Mouse (Mus musculus): ENCODE measurements around the gene Ino80.
A peak's percentile ranks its signal among the peaks of the same experiment; 100 is the strongest.

The Ino80 gene

DNA sequence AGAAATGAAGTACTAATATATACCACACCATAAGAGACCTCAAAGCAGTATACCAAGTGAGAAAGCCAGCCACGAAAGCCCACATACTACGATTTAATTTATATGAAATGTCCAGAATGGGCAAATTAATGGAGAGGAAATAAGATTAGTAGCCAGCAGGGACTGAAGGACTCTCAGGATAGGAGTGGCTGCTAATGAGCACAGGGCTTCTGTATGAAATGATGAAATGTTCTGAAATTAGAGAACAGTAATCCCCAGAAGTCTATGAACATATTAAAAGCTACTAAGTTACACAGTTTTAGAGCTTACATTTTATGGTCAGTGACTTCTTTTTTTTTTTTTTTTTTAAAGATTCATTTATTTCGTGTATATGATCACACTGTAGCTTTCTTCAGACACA, 22.9 kb downstream of the Ino80 start:
- DNase-seq (ENCODE audit: low spot score in 2 of 2) = no peak

DNA sequence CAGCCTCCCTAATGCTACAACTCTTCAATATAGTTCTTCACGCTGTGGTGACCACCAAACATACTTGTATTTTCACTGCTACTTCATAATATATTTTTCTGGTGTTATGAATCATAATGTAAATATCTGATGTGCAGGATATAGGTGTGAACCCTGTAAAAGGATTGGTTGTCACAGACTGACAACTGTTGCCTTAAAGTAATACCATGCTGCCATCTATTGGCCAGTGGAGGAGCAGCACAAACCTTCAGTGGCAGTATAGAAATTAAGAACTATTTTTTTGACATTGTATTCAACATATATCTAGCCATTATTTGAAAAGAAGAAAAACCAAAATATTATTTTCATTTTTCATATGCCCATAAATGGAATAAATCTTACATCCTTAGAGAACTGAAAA, 40.5 kb downstream of the Ino80 start:
- peak; percentile 31 to 66 for DNase-seq (ENCODE audit: low spot score in 2 of 2)

DNA sequence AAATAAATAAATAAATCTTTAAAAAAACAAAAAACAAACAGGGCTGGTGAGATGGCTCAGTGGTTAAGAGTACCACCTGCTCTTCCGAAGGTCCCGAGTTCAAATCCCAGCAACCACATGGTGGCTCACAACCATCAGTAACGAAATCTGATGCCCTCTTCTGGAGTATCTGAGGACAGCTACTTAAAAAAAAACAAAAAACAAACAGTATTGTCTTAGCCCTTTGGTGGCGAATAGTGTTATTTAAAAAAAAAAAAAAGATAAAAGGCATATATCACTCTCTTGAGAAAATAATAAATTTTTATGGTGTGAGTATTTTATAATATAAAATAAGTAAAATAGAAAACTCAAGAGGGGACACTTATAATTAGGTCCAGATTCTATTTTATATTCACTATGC, 41.0 kb downstream of the Ino80 start:
- DNase-seq (ENCODE audit: low spot score in 2 of 2) = no peak

DNA sequence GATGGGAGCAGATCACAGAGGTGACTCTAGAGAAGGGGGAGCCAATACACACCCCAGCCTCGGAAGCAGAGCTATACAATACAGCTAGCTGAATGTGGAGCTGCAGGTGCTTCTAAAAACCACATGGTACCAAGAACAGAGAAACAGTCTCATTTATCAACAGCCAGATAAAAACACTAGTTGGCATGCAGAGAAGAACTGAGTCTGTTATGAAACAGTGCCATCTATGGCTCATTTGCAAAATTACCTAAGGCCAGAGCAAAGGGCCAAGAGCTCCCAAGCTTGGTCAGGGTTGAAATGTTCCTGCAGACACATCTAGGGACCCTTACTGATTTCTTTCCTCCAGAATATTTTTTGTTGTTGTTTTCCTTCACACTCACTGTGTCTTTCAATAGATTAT, 63.7 kb downstream of the Ino80 start:
- peak in 1 of 2 experiments; percentile 17 for DNase-seq (ENCODE audit: low spot score in 2 of 2)

DNA sequence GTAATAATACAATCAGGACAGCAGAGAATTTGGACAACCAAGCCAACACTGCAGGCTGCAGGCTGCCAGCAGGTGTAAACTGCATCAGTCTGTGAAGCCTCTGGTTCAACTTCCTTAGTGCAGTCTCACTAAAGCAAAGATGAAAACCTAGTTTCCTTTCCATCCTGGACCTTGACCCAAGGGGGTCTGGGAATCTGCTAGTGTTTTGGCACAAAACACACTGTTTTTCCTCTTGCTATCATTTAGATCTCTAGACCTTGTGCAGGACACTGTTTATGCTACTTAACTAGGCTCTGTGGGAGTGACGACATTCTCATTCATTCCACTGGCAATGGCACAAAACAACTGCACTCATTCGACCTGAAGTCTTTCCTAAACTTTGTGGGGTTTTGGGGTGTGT, 65.8 kb downstream of the Ino80 start:
- DNase-seq (ENCODE audit: low spot score in 2 of 2) = no peak

DNA sequence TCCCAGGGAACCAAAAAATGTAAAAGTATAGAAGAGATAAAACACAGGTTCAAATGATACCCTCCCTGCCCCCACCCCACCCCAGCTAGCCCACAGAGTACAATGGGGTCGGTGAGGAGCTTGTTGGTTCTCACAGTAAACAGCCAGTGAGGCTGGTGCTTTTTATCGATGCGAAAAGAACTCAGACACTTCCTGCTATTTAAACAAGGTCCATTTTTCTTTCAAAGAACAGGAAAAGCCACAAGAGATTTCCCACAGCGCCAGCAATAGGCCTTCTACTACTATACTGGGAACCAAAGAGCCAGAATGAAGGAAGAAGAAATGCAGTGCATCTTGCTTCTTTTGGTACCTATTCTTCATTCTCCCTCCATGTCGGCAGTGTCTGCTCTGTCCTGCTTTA, 66.5 kb downstream of the Ino80 start:
- DNase-seq (ENCODE audit: low spot score in 2 of 2) = no peak

DNA sequence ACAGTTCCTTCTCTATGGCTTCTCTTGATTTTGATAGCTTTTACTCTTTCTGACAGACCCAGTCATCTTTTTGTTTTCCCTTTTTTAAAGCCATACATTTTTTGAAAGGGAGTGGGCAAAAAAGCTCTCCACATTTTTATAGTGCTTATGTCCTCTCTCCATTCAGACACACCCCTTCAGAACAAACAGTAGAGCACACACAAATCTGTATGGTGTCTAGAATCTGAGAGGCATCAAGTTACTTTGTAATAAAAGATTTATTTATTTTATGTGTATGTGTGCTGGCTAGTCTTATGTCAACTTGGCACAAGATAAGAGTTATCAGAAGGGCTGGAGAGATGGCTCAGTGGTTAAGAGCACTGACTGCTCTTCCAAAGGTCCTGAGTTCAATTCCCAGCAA, 68.8 kb downstream of the Ino80 start:
- no peak for DNase-seq (ENCODE audit: low spot score in 2 of 2)

DNA sequence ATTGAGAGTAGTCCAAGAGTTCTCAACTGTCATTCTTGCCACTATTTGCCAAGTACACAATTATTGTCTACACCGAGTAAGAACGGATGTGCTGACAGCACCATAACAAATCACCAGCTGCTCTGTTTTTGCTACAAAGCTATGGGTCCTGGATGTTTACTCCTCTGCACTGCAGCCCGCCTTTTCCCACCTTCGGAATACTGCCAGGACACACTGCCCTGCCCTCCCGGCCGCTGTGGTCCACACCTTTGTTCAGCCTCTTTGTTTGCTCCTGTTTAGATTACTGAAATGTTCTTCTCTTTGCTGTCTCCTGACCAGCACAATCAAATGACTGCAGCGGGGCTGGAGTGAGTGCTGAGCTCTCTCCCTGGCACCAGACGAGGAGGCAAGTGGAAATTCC, 69.2 kb downstream of the Ino80 start:
- DNase-seq (ENCODE audit: low spot score in 2 of 2) = no peak

DNA sequence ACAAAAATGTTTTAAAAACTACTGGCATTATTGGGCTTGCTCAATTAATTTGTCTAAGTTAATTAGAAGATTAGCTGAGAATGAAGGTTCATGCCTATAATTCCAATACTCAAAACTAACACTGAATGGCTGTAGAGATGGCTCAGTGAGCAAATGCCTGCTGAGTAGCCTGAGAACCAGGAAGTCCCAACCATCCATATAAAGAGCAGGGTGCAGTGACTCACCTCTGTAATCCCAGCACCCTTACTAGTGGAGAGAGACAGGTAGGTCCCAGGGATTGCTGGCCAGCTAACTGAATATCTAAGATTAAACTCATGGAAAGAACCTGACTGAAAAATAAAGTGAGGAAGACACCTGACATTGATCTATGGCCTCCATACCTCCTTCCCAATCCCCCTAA, 78.2 kb downstream of the Ino80 start:
- no peak for DNase-seq (ENCODE audit: low spot score in 2 of 2)

DNA sequence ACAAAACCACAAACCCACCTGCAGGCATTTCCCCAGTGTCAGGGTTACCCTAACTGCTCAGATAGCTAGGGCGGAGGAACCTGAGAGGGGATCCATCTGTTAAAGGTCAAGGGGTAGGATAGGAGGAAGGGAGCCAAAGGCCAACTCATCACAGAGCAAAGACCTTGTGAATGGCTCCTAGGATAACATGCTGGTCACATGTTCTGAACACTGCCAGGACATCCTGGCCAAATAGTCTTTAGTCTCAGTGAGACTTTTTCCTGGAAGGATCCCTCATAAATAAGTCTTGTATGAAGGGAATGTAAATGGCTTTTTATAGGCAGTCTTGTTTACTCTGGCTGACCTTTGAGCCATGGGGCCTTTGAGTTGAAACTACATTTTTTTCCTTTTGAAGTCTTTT, 78.8 kb downstream of the Ino80 start:
- no peak for DNase-seq (ENCODE audit: low spot score in 2 of 2)

DNA sequence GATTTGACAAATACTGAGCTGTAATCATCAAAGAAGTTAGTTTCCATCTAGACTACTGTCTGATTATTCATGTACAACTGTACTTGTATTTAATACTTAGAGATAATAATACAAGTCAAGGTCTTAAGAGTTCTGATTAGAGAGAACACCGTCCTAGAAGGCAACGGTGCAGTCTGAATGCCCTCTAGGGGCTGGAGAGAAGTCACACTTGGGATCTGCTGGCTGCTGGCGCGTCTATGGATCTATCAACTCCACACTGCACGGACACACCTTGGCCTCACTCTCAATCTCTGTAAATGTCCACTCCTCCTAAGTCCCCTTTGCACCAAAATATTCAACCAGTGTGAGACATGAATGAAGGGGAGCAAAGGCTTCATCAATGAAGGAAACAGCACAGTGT, 79.2 kb downstream of the Ino80 start:
- DNase-seq (ENCODE audit: low spot score in 2 of 2) = no peak

DNA sequence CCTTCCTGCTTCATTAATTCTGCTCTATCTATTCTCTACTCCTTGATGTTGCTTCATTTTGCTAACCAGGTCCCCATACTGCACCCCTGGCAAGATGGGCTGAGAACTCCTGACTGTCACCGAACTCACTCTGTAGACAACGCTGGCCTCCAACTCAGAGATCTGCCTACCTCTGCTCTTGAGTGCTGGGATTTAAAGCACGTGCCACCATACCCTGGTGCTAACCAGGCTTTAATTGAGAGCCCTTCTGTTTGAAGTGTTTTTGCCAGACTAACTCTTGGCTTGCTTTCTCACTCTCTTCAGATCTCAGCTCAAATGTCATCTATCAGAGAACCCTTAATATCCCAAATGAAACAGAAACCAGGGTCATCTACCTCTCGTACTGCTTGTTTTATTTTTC, 87.5 kb downstream of the Ino80 start:
- DNase-seq (ENCODE audit: low spot score in 2 of 2) = no peak

DNA sequence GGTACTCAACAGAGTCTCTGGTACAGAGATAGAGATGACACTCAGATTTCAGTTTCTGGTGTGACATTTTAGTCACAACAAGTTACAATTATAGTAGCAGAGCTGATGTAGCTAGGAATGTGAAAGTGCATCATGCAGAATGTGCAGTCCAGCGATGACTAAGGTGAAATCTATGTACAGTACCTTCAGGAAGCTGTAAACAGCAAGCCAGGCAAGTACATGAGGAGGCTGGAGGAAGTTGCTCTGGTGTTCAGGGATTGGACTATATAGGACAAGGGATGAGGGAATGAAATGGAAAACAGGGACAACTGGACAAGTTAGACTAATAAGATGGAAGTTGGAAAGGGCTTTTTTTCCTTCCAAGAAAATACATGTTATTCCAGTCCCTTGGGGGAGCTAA, 89.2 kb downstream of the Ino80 start:
- DNase-seq (ENCODE audit: low spot score in 2 of 2) = no peak

DNA sequence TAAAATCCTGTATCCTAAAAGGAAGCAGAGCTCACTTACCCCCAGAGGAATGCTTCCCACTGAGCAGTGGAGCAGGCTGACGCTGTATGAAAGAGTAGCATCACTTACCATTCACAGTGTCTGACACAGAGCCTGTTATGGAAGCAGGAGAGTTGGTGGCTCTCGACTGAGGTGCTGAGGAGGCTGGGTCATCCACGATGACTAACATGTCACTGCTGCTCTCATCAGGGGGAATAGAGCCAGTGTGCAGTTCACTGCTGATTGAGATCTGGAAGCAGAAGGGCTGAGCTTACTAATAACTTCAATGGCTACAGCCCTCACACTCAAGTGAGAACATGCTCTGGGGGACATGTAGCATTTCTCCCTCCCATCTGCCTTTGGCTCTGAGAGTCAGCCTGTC, 98.0 kb downstream of the Ino80 start:
- DNase-seq (ENCODE audit: low spot score in 2 of 2) = no peak

DNA sequence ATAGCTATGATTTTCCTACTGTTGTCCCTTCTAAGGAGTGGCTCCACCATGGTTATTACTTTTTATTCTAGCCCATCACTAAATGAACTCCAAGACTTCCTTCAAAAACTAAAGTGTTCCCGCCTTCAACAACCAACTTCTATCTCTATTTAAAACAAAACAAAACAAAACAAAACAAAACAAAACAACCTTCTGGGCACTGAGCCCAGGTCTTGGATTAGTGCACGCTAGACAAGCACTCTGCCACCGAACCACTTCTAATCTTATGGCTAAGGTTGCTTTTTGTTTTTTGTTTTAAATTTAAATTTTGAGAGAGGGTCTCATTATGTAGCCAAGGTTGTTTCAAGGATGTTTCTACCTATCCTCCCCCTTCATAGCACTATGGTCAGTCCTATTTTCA, 99.7 kb downstream of the Ino80 start:
- DNase-seq (ENCODE audit: low spot score in 2 of 2) = no peak

DNA sequence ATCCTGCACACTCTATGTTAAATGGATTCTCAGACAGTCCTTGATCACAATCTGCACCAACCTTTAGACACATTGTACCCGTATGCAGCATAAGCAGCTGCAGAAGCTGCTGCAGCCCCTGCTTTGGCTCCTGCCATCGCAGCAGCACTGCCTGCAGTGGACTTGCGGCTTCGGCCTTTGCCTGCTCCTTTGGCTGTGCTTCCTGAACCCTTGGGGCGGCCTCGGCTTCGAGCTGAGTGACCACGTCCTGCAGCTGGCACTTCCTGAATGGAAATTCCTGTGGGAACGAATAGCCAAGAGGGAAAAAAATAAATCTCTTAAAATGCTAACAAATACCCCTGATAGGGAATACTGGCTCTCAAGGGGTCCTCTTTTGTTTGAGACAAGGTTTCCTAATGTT, 100.2 kb downstream of the Ino80 start:
- no peak for DNase-seq (ENCODE audit: low spot score in 2 of 2)

DNA sequence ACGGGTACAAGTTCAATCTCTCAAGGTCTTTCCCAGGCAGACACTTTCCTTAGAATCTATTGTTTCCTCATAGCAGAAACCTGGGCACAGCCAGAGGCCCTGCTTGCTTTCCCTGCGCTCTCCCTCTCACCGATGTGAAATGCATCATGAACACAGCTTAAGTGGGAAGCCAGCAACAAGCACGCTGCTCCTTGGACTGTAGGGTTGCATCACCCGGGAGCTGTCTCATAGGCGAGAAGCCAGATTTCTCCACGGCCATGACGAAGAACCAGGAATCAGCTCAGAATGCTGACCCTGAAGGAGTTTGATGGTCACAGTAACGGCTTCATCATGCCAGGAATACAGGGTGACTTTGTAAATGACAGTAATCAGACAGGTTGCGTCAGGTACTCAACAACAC, 107.4 kb downstream of the Ino80 start:
- DNase-seq (ENCODE audit: low spot score in 2 of 2) = no peak

DNA sequence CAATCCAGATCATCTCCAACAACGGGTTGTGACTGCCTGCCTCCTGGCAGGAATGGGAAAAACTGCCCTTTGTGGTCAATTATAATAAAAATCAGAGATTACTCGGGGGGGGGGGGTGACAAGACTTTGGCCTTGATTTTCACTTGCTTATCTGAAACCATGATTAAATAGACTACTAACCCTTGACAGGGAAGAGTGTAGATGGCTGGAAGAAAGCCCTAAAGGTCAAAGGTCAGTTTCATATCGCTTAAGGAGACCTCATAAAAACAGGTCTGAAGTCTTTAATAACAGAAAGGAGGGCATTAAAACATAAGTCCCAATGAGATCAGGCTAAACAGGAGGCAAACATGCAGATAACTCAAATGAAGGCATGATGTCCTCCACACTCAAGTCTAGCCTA, 110.1 kb downstream of the Ino80 start:
- DNase-seq (ENCODE audit: low spot score in 2 of 2) = no peak

DNA sequence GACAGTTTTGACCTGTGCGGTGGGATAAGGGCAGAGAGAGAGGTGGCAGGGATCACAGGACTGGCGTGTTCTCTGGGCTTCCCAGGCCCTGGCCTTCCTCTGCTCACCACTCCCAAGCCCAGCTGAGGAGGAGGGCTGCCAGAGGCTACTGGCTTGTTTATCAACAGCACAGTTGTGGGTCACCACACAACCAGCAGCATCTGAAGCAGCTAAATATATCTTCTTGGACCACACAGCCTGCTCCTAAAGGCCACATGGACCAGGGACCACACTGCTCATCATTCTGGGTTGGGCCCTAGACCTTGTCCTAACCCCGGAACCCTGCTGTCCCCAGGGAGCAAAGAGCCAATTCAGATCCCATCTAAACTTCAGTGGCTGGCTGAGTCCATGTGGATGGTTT, 112.5 kb downstream of the Ino80 start:
- no peak for DNase-seq (ENCODE audit: low spot score in 2 of 2)

DNA sequence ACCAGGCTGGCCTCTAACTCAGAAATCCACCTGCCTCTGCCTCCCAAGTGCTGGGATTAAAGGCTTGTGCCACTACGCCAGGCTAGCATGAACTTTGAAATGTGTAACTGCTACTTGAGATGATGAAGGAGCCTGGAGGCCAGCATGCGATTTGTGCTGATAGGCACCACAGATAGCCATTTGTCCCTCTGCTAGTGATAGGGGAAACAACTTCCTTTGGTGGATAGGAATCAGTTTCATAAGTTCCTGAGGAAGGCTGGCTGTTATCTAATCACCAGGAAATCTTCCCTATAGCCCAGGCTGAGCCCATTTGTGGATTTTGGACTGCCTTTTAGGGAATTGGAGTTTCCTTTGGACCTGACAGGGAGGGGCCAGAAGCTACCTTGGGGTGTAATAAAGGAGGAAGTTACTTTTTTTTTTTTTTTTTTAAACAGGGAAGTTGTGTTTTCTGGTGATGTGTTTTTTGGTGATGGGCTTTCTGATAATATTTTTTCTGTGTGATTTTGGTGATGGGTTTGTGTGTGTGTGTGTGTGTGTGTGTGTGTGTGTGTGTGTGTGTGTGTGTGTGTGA, 117.7 kb downstream of the Ino80 start:
- no peak for DNase-seq (ENCODE audit: low spot score in 2 of 2)

DNA sequence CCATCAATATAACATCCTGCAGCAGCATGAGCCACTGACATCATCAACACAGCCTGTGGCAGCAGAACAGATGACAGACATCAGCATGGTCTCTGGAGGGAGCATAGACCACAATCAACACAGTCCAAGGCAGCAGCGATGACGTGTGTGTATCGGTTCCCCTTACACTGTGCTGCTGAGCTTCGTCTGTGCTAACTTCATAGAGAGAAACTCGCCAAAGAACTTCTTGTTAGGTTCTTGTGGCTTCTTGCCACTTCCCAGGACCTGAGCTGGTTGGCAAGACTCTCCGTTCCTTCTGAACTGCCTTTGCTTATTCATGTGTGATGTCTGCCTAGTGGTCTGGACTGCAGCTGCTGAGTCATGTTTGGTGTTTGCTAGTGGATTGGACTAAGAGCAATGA, 119.2 kb downstream of the Ino80 start:
- DNase-seq (ENCODE audit: low spot score in 2 of 2) = no peak

DNA sequence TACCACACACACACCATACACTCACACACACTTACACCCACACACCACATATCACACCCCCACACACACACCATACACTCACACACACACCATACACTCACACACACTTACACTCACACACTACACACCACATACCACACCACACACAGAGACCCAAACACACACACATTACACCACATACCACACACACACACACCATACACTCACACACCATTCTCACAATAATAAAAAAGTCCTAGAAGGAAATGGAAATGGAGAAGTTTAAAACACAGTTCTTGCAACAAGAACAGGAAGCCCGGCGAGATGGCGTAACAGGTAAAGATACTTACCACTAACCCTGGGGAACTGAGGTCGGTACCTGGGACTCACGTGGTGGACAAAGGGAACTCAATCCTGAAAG, 120.7 kb downstream of the Ino80 start:
- DNase-seq (ENCODE audit: low spot score in 2 of 2) = no peak

DNA sequence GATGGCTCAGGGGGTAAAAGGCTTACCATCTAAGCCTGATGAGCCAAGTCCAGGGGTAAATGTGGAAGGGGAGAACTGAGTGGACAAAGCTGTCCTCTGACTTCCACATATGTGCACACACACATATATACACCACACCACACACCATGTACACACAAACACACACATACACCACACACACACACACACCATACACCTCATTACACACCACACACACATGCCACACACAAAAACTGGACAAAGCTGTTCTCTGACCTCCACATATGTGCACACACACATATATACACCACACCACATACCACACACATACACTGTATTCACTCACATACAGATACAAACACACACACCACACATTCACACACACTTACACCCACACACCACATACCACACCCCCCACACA, 121.2 kb downstream of the Ino80 start:
- no peak for DNase-seq (ENCODE audit: low spot score in 2 of 2)

DNA sequence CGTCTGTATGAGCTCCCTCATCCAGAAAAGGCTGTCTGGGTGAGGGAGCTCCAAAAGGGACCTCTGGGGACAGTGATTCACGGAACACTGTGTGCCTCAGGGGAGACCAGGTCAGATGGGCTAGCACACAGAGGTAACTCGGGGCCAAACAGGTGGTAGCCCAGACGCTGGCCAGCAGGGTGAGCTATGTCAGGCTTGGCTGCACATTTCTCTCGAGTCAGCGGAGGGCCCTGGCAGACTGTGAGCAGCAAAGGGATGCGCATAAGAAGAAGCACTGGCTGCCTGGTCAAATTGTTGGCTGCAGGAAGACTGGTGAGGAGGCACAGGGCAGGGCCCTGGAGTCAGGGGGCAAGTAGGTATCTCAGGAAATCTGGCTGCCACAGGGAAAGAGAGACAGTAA, 121.8 kb downstream of the Ino80 start:
- no peak for DNase-seq (ENCODE audit: low spot score in 2 of 2)

DNA sequence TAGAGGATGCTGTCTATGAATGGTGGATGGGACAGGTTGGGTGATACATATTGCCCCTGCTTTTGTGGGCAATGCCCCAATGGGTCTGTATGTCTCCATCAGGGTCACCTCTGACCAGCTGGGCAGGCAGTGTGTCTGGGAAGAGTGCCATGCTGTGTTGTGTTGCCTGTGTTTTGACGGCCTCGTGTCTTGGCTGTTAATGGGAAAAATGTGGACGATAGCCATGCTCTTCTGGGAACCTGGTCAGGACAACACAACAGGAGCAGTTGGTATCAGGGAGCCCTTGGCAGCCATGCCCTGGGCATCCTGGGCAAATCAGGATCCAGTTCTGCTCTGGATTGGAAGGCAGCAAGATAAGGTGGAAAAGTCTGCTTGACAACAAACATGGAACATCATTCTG, 122.4 kb downstream of the Ino80 start:
- DNase-seq (ENCODE audit: low spot score in 2 of 2) = no peak

All from spleen, postnatal 10 days (tissue).